Mouse (Mus musculus): ENCODE data around the gene Mypop.

Mypop gene

DNA sequence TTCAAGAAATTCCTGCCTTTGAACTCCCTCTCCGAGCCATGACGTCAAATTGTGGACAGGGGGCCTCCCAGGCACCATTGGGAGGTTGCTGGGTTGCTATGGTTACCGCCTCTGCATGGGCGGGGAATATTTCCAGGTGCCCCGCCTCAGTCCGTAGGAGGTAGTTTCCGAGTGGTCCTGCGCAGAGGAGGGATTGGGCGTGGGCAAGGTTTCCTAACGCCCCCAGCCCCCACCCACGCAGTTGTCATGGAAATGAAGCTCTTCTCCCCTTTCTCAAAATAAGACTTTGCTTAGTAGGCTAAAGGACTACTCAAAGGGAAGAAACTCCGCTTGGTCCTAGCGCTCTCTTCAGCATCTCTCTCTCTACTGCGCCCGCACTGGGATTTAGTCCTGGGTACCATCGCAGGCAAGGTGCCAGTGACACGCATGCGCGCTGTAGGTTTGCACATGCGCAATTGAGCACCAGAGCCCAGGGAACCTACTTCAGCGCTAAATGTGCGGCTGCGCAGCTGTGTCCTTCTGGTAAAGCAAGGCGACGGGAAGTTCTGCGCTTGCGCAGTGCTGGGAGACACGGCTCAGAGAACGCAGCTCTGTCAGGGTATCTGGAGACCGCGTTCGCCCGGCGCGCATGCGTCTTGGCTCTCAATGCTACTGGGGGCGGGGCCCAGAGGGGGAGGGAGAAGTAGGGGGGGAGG lies at the start of gene Mypop:
TSS of gene Mypop (plus strand) at position 645 of the 695 bp plus-strand sequence.
- DNase-seq: peak; percentile 100

DNA sequence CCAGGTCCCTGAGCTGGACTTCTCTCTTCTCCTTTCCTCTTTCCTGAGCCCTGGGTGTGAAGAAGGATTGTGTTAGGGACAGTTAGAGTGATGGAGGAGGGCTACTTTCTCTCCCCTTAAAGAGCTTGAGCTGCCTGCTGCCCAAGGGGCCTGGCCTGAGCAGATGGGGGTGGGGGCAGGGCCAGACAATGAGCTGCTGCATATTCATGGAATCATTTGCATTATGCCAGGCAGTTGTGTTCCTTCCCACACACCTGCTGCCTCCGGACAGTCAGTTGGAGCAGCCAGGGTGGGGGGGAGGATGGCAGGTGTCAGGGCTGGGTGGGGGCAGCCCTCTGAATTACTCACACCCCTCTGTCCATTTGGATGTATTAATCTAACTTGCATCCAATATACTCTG lies 48.7 kb upstream of the Mypop start:
- no peak for DNase-seq

DNA sequence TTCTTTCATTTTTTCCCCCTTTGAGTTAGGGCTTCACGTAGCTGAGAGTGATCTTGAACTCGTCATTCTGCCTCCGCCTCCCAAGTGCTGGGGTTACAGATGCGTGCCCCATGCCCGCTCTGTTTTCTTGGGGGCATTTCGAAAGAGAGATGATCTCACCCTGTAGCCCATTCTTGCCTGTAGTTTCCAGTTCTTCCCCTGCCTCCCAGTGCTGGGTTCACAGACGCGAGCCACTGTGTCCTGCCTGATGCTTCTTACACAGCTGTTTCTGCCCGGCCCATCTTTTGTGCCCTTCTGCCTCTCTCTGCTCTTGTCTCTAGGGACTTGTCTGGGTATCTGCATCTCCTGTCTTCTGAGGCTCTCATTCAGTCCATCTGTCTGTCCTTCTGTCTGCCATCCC lies 48.2 kb upstream of the Mypop start:
- no peak for DNase-seq

DNA sequence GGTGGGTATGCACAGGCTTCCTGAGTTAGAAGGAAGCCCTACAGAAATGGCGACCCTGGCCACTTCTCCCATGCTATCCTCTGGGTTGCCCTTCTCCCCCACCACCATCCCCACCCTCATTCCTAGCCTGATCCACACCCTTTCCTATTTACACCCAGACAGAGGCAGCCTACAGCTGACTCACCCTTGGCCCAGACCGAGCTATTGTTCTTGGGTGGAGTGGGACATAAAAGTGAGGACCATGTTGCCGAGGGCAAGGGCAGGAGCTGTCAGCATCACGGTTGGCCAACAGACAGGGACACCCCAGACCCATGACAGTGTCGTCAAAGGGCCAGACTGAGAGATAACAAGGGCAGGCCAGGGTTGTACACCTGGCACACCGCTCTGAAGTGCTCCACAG lies 42.9 kb upstream of the Mypop start:
- DNase-seq: no peak

DNA sequence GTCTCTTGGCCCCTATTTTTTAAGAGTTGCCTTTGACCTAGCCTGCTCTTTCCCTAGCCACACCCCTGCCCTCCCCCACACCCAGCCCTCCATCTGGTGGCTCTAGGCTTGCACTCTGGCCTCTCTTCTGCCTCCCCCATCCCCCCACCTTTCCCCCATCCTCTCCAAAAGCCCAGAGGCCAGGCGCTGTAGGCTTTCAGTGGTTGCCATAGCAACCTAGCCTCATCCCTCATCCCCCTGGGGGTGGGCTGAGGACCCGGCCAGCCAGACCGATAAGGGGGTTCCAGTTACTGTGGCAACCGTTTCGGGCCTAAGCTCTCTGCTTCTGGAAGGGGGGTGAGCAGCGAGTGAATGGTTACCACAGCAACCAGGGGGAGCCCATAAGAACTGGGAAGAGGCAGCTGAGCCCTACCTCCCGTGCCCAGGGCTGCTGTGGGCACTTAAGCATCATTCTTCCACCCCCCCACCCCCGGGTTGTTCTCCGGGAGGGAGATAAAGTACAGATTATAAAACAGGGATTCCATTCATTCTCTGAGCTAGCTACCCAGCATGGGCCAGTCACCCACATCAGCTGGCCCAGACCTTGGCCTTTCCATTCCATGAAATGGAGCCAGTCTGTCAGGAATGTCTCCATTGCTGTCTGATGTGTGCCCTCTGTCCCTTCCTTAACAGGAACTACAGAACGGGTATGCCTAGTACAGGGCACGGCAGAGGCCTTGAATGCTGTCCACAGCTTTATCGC lies 41.1 kb upstream of the Mypop start:
- no peak for DNase-seq

DNA sequence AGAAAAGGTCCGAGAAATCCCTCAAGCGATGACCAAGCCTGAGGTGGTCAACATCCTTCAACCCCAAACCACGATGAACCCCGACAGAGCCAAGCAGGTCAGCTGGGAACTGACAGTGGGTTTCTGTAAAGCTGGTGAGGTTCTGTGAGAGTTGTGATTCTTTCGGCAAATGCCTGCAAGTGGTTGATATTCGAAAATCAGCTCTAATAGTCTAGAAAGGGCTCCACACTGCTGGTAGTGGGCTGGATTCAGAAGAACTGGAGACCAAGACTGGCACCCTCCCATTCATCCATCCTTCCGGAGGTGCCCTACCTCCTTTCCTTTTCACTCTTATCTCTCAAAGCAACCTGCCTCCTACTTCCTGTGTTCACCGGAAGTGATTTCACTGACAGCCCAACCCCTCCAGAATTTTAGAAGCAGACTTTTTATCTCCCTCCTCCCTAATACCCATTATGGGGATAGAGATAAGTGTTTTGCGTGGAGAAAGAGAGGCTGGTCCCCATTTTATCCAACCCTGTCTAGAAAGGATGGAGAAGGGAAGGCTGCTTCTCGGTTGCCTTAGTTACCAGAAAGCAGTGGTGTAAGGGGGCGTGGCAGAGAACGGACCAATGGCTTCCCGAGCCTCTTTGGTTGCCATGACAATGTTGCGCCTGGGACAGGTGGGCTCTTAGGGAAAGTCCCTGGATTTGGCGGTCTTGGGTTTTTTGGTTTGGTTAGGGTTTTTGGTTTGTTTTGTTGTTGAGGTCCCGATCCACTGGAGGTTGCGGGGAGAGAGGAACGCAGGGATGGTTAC lies 40.3 kb upstream of the Mypop start:
- no peak for DNase-seq

DNA sequence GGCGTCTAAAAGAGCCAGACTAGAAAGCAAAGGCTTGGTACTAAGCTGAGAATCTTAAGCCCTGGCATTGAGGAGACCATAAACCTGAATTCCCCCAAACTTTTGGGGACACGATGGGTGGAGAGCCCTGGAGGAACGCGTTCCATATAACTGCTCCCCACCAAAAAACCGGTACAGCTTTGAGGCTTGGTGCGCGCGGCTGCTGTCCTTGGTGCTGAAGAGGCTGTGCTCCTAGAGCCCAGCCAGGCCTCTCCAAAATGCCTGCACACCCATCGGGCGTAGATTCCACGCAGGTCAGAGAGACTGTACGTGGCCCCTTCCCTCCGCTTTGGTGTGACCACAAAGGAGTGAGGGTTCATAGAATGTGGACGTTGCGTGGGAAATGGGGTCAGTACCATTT lies 39.6 kb upstream of the Mypop start:
- no peak for DNase-seq

DNA sequence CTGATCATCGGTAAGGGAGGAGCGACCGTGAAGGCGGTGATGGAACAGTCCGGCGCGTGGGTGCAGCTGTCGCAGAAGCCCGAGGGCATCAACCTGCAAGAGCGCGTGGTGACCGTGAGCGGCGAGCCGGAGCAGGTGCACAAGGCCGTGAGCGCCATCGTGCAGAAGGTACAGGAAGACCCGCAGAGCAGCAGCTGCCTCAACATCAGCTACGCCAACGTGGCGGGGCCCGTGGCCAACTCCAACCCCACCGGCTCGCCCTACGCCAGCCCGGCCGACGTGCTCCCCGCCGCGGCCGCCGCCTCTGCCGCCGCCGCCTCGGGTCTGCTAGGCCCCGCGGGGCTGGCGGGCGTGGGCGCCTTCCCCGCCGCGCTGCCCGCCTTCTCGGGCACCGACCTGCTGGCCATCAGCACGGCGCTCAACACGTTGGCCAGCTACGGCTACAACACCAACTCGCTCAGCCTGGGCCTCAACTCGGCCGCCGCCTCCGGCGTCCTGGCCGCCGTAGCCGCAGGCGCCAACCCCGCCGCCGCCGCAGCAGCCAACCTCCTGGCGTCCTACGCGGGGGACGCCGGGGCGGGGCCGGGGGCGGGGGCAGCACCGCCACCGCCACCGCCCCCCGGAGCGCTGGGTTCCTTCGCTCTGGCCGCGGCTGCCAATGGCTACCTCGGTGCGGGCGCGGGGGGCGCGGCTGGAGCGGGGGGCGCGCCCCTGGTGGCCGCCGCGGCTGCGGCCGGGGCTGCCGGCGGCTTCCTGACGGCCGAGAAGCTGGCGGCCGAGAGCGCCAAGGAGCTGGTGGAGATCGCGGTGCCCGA lies 33.3 kb upstream of the Mypop start:
- peak; percentile 66 for DNase-seq

DNA sequence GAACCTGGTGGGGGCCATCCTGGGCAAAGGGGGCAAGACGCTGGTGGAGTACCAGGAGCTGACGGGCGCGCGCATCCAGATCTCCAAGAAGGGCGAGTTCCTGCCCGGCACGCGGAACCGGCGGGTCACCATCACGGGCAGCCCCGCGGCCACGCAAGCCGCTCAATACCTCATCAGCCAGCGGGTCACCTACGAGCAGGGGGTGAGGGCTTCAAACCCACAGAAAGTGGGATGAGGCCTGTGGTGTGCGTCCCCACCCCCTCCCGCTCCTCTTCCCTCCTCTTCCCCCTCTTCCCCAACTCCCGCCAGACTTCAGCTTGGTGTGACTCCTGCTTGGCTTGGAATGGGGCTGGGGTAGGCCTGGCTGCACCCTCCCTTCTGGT lies 32.7 kb upstream of the Mypop start:
- DNase-seq: no peak

DNA sequence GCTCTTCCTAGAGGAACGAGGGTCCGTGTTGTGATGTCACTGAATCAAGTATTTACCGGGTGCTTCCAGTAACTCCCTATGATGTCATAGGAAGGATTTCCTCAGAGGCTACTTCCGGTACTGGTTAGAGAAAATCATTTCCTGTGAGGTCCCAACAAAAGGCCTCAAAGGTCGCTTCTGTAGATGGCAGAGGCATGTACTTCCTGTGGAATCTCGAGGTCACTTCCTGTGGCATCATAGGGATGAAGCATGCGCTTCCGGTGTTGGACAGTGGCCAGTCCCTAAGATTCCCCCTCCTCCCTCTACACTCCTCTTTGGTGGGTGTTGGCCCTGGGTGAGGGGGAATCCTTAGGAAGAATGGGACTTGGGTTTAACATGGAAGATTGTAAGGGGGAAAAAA lies 31.6 kb upstream of the Mypop start:
- DNase-seq: no peak

DNA sequence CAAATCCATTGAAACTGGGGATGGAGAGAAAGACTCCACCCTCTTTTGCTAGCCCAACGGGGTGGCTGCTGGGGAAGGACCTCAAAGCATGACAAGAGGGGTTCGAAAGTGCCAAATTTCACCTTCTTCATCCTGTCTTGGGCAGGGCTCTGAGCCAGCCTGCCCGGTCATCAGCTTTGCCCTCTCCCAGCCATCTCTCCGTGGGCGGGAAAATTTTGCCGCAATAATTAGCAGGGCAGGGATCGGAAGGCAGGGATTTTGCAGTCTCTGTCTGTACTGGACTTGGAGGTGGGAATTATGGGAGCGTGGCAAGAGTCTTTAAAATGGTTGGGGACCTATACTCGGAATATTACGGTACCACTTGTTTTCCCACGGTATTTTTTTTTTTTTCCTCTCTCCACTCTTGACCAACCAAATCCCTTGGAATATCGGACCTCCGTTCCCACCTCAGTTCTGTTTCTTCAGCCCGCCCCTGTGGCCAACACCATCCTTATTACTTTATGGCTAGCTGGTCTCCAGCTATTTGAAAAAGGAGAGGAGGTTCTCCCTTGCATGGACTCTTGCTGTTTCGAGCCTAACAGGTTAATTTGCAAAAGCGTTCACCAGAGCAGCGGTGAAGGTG lies 28.8 kb upstream of the Mypop start:
- no peak for DNase-seq

DNA sequence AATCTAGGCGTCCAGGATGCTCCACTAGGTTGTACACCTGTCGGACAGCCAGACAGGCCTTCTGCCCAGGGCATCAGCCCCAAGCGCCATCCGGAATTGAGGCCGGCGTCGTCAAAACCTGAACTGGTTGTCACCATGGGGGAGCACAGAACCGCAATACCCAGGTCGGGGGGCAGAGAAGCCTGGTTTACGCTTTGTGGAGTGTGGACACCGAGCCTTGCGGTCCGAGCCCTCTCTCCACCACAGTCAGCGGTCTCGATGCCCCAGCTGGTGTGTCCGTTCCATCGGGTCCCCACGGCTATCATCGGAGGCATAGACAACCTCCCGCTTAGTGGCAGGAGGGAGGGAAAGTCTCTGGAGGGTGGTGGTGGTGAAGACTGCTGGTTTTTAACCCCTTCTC lies 28.2 kb upstream of the Mypop start:
- DNase-seq: no peak

DNA sequence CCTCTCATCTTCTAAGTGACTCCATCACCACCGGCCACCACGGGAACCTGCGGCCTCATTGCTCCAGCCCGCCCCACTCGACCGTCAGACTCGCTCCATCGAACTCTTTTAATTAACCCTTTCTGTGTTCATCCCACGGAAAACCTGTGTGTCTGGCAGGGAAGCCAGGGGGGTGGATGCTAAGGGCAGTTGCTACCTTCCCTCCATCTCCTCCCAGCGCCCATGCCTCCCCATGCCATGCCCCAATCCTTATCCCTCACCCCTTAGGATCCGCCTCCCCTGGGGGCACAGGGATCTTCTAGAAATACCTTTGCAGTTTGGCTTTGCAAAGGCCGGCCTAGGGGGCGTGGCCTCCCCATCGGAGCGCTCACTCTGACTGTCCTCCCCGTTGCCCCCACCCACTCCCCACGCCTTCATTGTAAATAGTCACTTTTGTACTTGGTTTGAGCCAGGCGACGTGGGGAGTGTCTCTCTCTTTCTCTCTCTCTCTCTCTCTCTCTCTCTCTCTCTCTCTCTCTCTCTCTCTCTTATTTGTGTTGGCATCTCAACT lies 27.7 kb upstream of the Mypop start:
- DNase-seq: no peak

DNA sequence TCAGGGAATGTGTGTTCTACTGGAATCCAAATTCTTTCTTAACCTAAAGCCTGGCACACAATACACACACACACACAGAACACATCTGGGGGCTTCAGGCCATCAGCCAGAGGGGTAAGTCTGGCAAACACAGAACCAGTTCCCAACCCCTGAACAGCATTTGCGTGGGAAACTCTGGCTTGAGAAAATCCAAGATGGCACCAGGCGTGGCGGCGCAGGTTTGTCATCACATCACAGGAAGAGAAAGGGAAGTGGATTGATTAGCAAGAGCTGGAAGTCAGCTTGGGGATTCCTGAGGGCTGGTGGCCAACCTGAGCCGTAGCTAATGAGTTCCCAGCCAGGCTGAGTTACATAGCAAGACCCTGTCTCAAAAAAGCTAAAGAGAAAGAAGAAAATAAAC lies 25.7 kb upstream of the Mypop start:
- no peak for DNase-seq

DNA sequence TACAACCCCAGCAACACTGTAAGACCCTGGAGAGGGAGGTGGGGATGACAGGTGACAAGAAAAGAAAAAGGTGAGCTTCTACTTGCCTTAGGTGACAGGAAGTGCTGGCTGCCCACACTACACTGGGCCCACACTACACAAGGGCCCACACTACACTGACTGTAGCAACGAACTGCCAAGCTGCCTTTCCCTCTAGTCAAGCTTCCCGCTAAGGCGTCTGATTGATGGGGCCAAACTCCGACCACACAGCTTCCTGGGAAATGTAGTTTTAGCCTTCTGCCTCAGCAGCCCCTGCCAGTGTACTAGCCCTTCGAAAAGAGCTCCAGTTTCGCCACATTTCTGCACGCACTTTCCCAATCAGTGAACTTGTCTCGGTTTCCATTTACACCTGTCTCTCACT lies 23.4 kb upstream of the Mypop start:
- no peak for DNase-seq

DNA sequence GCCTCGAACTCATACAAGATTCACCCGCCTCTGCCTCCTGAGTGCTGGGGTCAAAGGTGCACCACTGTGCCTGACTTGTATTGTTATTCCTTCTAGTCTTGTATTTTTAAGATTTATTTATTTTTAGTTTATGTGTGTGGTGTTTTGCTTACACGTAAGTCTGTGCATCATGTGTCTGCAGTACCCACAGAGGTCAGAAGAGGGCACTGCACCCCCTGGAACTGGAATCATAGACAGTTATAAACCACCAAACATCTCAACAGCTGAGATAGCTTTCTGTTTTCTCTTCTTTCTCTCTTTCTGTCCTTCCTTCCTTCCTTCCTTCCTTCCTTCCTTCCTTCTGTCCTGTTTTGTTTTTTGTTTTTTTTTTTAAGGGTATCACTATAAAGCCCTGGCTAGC lies 20.1 kb upstream of the Mypop start:
- no peak for DNase-seq

DNA sequence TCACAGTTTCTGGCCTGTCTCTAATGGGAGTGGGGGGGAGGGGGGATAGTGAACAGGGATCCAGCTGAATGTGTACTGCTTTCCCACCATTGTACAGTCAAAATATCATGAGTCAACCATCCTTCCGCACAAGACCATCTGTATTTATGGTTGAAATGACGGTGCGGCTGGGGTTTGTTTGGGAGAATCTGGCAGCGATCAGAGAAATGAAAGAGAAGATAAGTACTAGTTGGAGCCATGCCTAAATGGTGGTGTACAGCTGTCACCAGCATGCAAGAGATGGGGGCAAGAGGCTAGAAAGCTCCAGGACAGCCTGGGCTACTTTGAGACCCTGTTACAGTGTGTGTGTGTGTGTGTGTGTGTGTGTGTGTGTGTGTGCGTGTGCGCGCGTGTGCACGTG lies 12.7 kb upstream of the Mypop start:
- no peak for DNase-seq

DNA sequence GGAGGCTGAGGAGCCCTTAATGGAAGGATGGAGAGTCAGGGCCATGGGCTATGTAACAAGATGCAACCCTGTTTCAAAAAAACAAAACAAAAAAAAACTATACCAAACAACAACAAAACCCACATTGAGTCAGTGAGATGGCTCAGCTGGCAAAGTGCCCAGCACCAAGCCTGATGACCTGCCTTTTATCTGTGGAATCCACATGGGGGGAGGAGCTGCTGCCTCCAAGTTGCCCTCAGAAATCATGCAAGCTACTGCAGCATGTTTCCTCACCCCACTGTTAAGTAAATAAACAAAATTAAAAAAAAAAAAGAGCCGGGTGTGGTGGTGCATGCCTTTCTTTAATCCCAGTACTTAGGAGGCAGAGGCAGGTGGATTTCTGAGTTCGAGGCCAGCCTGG lies 4.5 kb upstream of the Mypop start:
- no peak for DNase-seq

DNA sequence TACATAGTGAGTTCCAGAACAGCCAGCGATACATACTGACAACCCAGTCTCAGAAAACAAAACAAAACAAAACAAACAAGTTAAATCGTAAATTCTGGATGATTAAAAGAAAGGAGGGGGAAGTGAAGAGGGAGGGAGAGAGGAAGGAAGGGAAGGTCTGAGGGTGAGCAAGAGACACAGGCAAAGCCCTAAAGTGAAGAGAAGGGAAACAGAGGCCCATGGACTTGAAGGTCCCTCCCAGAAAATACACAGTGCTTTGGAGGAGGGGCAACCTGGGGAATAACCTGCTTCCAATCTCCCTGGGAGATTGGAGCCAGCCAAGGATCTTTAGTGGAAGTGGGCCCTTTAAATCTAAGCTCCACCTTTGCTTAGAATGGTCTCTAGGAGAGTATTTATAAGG lies 3.9 kb upstream of the Mypop start, which contains the start of gene Nanos2:
TSS of gene Nanos2 (plus strand) at position 301 of the 400 bp plus-strand sequence.
- no peak for DNase-seq

DNA sequence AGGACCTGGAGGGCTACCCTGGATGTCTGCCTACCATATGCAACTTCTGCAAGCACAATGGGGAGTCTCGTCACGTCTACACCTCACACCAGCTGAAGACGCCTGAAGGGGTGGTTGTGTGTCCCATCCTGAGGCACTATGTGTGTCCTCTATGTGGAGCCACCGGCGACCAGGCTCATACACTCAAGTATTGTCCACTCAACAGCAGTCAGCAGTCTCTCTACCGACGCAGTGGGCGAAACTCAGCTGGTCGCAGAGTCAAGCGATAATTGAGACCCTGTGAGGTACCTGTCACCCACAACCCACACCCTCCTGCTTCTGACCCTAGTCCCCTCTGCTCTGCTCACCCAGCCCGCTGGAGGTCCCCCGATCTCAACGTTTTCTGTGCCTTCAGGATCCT lies 3.3 kb upstream of the Mypop start:
- DNase-seq: peak; percentile 22

DNA sequence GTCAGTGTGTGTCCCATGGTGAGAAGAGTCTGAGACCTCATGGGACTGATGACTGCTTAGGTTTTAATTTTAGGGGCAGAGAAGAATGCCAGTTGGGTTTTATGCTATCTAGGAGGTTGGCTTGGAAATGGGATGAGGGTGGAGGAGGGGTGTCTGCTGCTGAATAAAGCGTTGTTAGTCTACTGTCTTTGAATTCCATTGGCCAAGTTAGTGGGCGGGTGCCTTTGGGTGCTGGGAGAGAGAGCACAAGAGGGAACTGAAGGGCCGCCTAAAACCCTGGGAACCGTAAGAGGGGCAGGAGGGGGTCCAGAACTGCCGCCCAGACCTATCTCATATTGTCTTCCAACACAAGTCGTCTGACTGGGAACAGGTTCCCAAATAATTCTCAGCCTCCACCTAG lies 2.3 kb upstream of the Mypop start:
- peak; percentile 25 for DNase-seq

DNA sequence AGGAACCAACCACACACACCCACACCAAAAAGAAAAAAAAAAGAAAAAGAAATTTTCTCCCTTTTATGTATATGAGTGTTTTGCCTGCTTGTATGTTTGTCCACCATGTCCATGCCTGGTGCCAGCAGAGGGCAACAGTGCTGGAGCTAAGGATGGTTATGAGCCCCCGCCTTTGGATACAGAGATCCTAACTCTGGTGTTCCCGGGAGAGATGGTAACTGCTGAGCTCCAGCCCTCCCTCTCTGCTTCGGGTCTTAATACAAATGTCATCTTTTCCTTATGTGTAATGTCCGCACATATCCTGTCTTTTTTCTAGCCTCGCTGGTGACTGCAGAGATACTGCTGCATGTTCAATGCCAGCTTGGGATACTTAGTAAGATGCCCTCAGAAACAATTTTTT lies 1.1 kb upstream of the Mypop start:
- DNase-seq: peak; percentile 60
